Mouse (Mus musculus): ENCODE results near the gene Snx1. TPM values are rescaled to one million over a fixed set of nuclear protein-coding genes. Genes with fewer than 3 reads are reported as not detected.

The Snx1 gene
- polyA plus RNA-seq, 1 experiment from 2014 or later: 144 TPM

GRCm38 (mm10) chr9:66078493-66078892, 47.9 kb downstream of the Snx1 start:
- Histone ChIP-seq H3K27me3 (replicated peaks) (no peaks in the 10 kb centered on the region), H3K27ac (no peak overlapping the region; the same call in 1 of the 2 replicates), H3K9me3 (no peaks in the 10 kb centered on the region), H3K4me1 (replicated peaks) (peaks cover 5% of the 10 kb centered on the region; the same call in 1 of the 2 replicates), H3K4me3 (replicated peaks) (no peak overlapping the region), H3K9ac (no peak overlapping the region), H3K4me2 (replicated peaks) (peak overlapping the region; percentile 30; the same call in 1 of the 2 replicates), H3K36me3 (no peaks in the 10 kb centered on the region)
- 6% methylated on average over 14 of the region's 14 CpGs for WGBS
- no peak for ATAC-seq

DNA sequence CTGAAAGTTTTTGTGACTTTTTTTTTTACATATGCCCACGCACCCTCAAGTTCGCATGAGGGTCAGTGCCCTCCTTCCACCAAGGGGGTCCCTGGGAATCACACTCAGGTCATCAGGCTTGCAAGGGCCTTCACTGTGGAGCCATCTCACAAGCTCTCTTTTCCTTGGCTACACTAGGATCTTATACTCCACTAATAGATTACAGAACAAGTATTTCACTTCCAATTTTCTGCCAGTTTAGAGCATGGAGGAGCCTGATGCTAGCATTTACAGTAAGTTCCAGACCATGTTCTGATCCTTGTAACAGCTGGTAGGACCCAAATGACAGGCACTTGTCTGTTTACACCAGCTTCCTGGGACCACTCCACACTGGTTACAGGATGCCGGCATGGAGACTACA, 48.3 kb downstream of the Snx1 start:
- peak overlapping the region; percentile 30; the same call in 1 of the 2 replicates for H3K4me2 ChIP-seq (replicated peaks)
- no peak overlapping the region for H3K9ac ChIP-seq
- H3K36me3 ChIP-seq: no peaks in the 10 kb centered on the region
- no peak for ATAC-seq
- no peak overlapping the region for H3K27ac ChIP-seq
- 57% methylated on average over 3 of the region's 3 CpGs for WGBS
- no peak overlapping the region for H3K4me3 ChIP-seq (replicated peaks)
- no peaks in the 10 kb centered on the region for H3K27me3 ChIP-seq (replicated peaks)
- H3K9me3 ChIP-seq: no peaks in the 10 kb centered on the region
- peaks cover 5% of the 10 kb centered on the region; the same call in 1 of the 2 replicates for H3K4me1 ChIP-seq (replicated peaks)

GRCm38 (mm10) chr9:66072754-66073153, 53.6 kb downstream of the Snx1 start:
- no peaks in the 10 kb centered on the region for H3K36me3 ChIP-seq
- no peak overlapping the region for H3K4me3 ChIP-seq (replicated peaks)
- no peak for ATAC-seq
- no peak overlapping the region for H3K9ac ChIP-seq
- 83% methylated on average over 7 of the region's 7 CpGs for WGBS
- H3K4me1 ChIP-seq (replicated peaks): peaks cover 14% of the 10 kb centered on the region
- H3K4me2 ChIP-seq (replicated peaks): no peak overlapping the region
- peaks cover 17% of the 10 kb centered on the region for H3K27me3 ChIP-seq (replicated peaks)
- H3K9me3 ChIP-seq: no peaks in the 10 kb centered on the region
- H3K27ac ChIP-seq: no peak overlapping the region

DNA sequence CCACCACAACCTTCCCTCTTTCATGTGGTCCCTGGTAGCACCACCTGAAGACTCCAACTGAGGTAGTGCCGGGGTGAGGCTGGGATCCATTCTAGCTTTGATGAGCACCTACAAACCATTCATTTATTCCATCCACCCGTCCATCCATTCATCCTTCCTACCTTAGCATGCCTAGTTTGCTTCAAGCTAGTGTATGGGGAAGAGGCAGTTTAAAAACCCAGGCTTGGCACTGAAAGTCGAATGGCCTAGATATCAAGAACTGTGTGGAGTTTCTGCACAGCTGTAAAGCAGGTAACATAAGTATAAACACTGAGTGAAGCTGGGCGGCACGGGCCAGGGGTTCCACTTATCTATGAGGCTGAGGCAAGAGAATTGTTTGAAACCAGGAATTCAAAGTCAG, 56.2 kb downstream of the Snx1 start:
- no peak overlapping the region for H3K4me2 ChIP-seq (replicated peaks)
- ATAC-seq: no peak
- H3K27ac ChIP-seq: no peak overlapping the region
- H3K9me3 ChIP-seq: no peaks in the 10 kb centered on the region
- peaks cover 14% of the 10 kb centered on the region for H3K4me1 ChIP-seq (replicated peaks)
- 77% methylated on average over 5 of the region's 5 CpGs for WGBS
- no peak overlapping the region for H3K4me3 ChIP-seq (replicated peaks)
- H3K27me3 ChIP-seq (replicated peaks): peaks cover 21% of the 10 kb centered on the region
- peaks cover 15% of the 10 kb centered on the region for H3K36me3 ChIP-seq
- no peak overlapping the region for H3K9ac ChIP-seq

DNA sequence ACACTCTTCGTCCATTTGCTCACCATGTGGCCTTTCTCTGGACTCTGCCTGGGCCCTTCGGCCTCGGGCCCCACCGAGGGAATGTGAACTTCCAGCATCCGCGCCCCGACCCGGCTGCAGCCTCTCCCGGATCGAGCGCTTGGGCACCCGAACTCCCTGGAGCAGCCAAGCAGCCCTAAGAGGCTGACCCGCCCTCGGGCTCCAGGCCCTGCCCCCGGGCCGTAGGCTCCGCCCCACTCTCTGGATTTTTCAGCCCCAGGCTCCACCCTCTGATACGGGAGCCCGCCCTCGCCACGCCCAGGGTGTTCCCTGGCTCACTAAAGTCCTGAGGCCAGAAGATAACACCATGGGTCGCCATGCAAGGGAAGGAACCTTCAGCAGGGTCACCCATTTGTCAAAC, 56.8 kb downstream of the Snx1 start, which contains the start of gene Snx22:
Gene Snx22, minus strand, starts transcription at position 137 of the 400 bp plus-strand sequence.
- Histone ChIP-seq H3K27me3 (replicated peaks) (peaks cover 21% of the 10 kb centered on the region), H3K9me3 (no peaks in the 10 kb centered on the region), H3K9ac (peak within 1 kb of the TSS; percentile 44), H3K4me3 (replicated peaks) (peak within 1 kb of the TSS; percentile 46), H3K27ac (no peak within 1 kb of the TSS), H3K36me3 (peaks cover 15% of the 10 kb centered on the region), H3K4me2 (replicated peaks) (peak within 1 kb of the TSS; percentile 94), H3K4me1 (replicated peaks) (peaks cover 14% of the 10 kb centered on the region)
- ATAC-seq: peak; percentile 98
- WGBS: under 1% methylated on average over 22 of the region's 22 CpGs

DNA sequence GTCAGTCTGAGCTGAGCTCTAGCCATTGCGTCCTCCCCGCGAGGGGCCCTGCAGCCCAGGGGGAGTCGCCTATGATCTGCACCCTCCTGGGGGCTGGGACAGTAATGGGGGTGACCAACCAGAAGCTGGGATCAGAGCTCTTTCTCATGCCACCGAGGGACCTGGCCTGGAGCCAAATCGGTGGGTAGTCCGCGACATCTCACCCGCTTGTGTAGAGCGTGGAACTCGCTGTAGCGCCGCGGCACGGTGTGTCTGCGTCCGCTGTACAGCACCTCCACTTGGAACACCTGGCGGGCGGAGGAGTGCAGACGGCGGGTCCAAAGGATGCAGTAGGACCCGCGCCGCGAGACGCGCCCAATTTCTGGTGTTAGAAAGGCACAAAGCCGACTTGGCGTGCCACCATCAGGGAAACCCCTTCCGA, 57.4 kb downstream of the Snx1 start:
- Histone ChIP-seq H3K27me3 (replicated peaks) (peaks cover 21% of the 10 kb centered on the region), H3K27ac (no peak overlapping the region), H3K9ac (peak overlapping the region; percentile 44), H3K36me3 (peaks cover 21% of the 10 kb centered on the region), H3K4me2 (replicated peaks) (peak overlapping the region; percentile 94), H3K4me1 (replicated peaks) (peaks cover 14% of the 10 kb centered on the region), H3K4me3 (replicated peaks) (peak overlapping the region; percentile 46), H3K9me3 (no peaks in the 10 kb centered on the region)
- peak; percentile 50 for ATAC-seq
- WGBS: 2% methylated on average over 30 of the region's 30 CpGs

DNA sequence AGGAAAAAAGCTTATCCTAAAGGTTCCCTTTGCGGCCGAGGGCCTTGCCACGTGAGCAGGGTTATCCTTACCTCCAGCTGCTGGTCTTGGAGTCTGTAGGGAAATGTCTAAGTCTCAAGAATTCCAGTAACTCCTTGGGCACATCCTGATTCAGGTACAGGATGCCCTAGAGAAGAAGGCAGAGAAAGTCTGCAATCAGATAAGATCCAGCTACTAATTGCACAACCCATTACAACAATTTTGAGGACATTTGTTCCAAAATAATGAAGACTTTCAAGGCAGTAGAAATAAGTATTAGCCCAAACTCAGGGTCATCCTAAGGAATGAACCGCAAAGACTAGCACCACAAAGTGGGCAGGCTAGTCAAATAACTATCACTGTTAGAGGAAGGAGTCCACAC, 58.3 kb downstream of the Snx1 start:
- Histone ChIP-seq H3K9me3 (no peaks in the 10 kb centered on the region), H3K4me2 (replicated peaks) (no peak overlapping the region), H3K4me1 (replicated peaks) (peaks cover 14% of the 10 kb centered on the region), H3K27me3 (replicated peaks) (peaks cover 21% of the 10 kb centered on the region), H3K27ac (no peak overlapping the region), H3K9ac (no peak overlapping the region), H3K36me3 (peaks cover 27% of the 10 kb centered on the region), H3K4me3 (replicated peaks) (no peak overlapping the region)
- 72% methylated on average over 4 of the region's 4 CpGs for WGBS
- no peak for ATAC-seq

DNA sequence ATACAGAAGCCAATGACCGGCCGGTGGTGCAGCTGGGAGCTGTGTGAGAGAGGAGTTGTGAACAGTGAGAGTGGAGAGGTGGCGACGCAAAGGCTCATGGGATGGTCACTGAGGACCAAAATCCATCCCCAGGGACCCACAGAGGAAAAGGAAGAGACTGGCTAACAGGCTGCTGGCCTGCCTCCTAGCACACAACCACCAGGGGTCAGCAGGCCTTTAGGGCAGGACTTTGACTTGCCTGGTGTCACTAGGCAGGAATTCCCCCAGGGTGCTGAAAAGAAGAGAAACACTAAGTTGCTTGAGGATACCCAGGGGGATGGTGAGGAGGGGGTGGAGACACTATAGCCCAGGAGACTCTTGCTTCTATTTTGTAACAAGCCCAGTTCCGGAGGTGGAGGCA, 58.8 kb downstream of the Snx1 start:
- Histone ChIP-seq H3K27ac (no peak overlapping the region), H3K9ac (no peak overlapping the region), H3K4me3 (replicated peaks) (no peak overlapping the region), H3K9me3 (no peaks in the 10 kb centered on the region), H3K4me1 (replicated peaks) (peaks cover 14% of the 10 kb centered on the region), H3K27me3 (replicated peaks) (peaks cover 21% of the 10 kb centered on the region), H3K4me2 (replicated peaks) (no peak overlapping the region), H3K36me3 (peaks cover 32% of the 10 kb centered on the region)
- 37% methylated on average over 5 of the region's 5 CpGs for WGBS
- ATAC-seq: peak; percentile 16; the same call in 1 of the 2 replicates

- Histone ChIP-seq H3K9ac (no peak overlapping the region), H3K36me3 (peaks cover 34% of the 10 kb centered on the region), H3K9me3 (no peaks in the 10 kb centered on the region), H3K4me2 (replicated peaks) (no peak overlapping the region), H3K27me3 (replicated peaks) (peaks cover 21% of the 10 kb centered on the region), H3K4me1 (replicated peaks) (peaks cover 14% of the 10 kb centered on the region), H3K27ac (no peak overlapping the region), H3K4me3 (replicated peaks) (no peak overlapping the region)
- no peak for ATAC-seq
- 86% methylated on average over 3 of the region's 3 CpGs for WGBS
These were observed 59.6 kb downstream of the Snx1 start for GRCm38 (mm10) chr9:66066791-66067190.

GRCm38 (mm10) chr9:66064316-66064715, 62.1 kb downstream of the Snx1 start:
- WGBS: 94% methylated on average over 11 of the region's 11 CpGs
- H3K36me3 ChIP-seq: peaks cover 34% of the 10 kb centered on the region
- H3K27me3 ChIP-seq (replicated peaks): peaks cover 18% of the 10 kb centered on the region
- H3K27ac ChIP-seq: no peak overlapping the region
- H3K9me3 ChIP-seq: no peaks in the 10 kb centered on the region
- ATAC-seq: no peak
- no peak overlapping the region for H3K4me2 ChIP-seq (replicated peaks)
- no peak overlapping the region for H3K9ac ChIP-seq
- H3K4me1 ChIP-seq (replicated peaks): peaks cover 20% of the 10 kb centered on the region
- H3K4me3 ChIP-seq (replicated peaks): no peak overlapping the region

DNA sequence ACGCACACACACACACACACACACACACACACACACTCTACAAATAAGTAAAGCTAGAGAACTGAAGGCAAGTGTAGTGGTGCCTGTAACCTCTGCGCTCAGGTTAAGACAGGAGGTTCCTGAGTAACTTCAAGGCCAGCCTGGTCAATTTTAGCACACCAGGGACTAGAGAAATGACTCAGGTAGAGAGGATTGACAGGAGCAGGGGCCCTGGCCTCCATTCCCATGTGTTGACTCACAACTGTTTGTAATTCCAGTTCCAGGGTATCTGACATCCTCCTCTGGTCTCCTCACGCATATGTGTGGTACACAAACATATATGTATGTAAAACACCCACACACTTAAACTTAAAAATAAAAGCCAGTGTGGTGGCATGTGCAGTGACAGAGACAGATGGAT, 62.9 kb downstream of the Snx1 start:
- Histone ChIP-seq H3K9ac (no peak overlapping the region), H3K27me3 (replicated peaks) (peaks cover 9% of the 10 kb centered on the region), H3K9me3 (no peaks in the 10 kb centered on the region), H3K4me3 (replicated peaks) (no peak overlapping the region), H3K36me3 (peaks cover 34% of the 10 kb centered on the region), H3K27ac (no peak overlapping the region), H3K4me2 (replicated peaks) (no peak overlapping the region), H3K4me1 (replicated peaks) (peaks cover 18% of the 10 kb centered on the region)
- 96% methylated on average over 3 of the region's 3 CpGs for WGBS
- no peak for ATAC-seq

DNA sequence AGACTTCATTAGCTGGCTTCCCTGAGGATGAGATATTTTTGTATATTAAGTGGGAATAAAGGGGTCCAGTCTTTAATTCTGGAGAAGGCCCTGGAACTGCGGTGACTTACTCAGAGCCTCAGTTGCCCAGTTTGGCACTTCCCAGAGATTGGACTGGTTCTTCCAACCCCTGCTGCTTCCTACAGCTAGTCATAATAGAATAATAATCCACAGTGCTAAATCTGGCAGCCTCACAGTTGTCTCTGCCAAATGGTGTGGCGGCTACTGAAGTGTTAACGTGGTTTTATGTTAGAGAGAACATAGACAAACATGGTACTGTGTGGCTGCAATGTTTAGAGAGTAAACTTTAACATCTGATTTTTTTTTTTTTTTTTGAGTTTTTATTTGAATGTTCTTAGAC, 64.7 kb downstream of the Snx1 start:
- Histone ChIP-seq H3K36me3 (peaks cover 34% of the 10 kb centered on the region), H3K9ac (0 out of 2 replicates have a peak overlapping the region, but pooled peaks have one; percentile 79), H3K27me3 (replicated peaks) (no peaks in the 10 kb centered on the region), H3K4me3 (replicated peaks) (0 out of 2 replicates have a peak overlapping the region, but pooled peaks have one; percentile 82), H3K27ac (no peak overlapping the region), H3K4me2 (replicated peaks) (peak overlapping the region; percentile 70), H3K4me1 (replicated peaks) (peaks cover 18% of the 10 kb centered on the region), H3K9me3 (no peaks in the 10 kb centered on the region)
- 77% methylated on average over 3 of the region's 3 CpGs for WGBS
- no peak for ATAC-seq

GRCm38 (mm10) chr9:66060986-66061385, 65.4 kb downstream of the Snx1 start:
- Histone ChIP-seq H3K4me1 (replicated peaks) (peaks cover 18% of the 10 kb centered on the region), H3K27me3 (replicated peaks) (no peaks in the 10 kb centered on the region), H3K36me3 (peaks cover 28% of the 10 kb centered on the region), H3K27ac (no peak overlapping the region), H3K4me3 (replicated peaks) (peak overlapping the region; percentile 82), H3K4me2 (replicated peaks) (peak overlapping the region; percentile 70), H3K9ac (peak overlapping the region; percentile 79), H3K9me3 (no peaks in the 10 kb centered on the region)
- WGBS: 22% methylated on average over 4 of the region's 4 CpGs
- ATAC-seq: no peak

Measured in intestine, embryonic 15.5 days (tissue).